Mouse (Mus musculus): Measurements from ENCODE around the gene Gm5089. TPM values are rescaled to one million over a fixed set of nuclear protein-coding genes. Genes with fewer than 3 reads are reported as not detected.

Gm5089 gene
- not detected for polyA plus RNA-seq (2017; shearing (Covaris generic))

GRCm38 (mm10) chr14:122450496-122451382 is at the start of gene Gm5089:
Gm5089 (minus strand) TSS chr14:122451115.

GRCm38 (mm10) chr14:122490441-122491328 is 39.8 kb upstream of the Gm5089 start, which contains the start of gene Gm10837:
Gm10837 (plus strand) TSS chr14:122490586.

DNA sequence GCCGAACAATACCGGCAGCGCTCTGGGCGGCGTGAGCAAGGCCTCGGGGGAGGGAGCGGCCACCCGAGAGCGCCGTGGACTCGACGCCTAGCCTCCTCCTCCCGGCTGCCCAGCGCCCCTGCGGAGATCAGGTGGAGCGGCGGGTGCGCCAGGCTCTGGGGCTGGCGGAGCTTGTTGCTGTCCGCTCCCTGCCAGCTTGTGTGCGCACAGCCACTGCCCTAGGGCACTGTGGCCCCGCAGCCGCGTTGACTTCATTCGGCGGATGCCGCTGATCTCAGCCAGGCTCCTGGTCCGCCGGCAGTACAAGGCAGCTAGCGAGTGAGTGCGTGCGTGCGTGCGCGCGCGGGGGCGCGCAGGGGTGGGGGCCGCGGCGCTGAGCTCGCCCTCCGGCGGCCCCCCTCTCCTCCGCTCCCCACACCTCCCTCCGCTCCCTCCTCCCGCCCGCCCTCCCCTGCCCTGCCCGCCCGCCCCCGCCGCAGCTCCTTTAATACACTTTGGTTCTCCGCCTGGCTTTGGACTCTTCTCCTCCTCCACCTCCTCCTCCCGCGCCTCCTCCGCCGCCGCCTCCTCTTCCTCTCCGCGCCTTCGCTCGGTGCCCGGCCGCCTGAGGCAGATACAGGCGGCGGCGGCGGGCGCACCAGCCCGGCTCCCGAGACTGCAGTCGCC is 24.1 kb upstream of the Gm5089 start, which contains the start of gene Zic2:
Zic2 (plus strand) TSS at position 545 of the 666 bp plus-strand sequence.

DNA sequence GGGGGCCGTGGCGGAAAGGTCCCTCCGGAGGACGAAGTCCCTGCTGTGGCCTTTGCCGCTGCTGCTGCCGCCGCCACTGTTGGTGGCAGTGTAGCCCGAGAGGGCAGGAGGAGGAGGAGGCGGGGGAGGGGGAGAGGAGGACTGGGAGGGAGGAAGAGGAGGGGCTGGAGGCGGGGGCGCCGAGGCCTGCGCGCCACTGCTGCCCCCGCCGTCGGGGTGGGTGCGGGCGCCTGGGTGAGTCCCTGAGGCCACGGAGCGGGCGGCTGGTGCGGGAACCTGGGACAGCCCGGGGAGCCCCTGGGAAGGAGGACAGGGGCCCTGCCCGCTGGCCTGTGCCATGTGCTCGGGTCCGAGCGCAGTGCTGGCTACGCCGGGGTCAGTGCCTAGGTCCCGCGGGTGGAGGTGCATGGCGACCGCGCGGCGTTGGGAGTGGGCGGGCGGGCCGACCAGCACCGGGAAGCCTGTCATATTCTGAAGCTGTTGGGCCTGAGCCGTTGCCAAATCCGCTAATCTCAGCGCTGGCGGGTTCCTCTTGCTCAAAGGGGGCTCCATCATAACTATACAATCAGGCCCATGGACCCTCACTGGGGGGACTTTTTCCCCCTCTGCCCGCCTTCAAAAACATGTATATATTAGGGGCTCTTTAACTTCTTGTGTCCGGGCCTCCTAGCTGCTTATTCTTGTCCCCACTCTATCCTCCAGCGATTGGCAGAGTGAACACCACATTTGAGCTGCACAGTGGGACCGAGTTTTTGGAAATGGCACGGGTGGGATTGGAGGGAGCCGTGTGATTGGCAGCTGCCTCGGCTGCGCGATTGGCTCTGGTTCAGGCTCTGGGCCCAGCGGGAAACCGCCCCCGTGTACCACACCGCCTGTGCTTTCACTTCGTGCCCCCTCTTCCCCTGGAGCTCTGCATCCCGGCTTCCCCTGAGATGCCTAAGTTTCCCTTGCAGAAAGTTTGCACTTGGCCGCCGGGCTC is 14.1 kb upstream of the Gm5089 start, which contains the start of gene Zic5:
Zic5 (minus strand) TSS at position 915 of the 979 bp plus-strand sequence.

Other genes with a start within 250 kb of the Gm5089 start
- 0.10 TPM for gene Zic5, start 14.6 kb upstream of the Gm5089 start, polyA plus RNA-seq (2017; shearing (Covaris generic))
- not detected for gene Zic2, start 24.3 kb upstream of the Gm5089 start, polyA plus RNA-seq (2017; shearing (Covaris generic))
- gene Gm10837, start 39.5 kb upstream of the Gm5089 start, polyA plus RNA-seq (2017; shearing (Covaris generic)) = not detected
- gene Pcca, start 83.2 kb upstream of the Gm5089 start, polyA plus RNA-seq (2017; shearing (Covaris generic)) = 27.1 TPM